Mouse (Mus musculus): ENCODE results near the gene Mtif3.

DNA sequence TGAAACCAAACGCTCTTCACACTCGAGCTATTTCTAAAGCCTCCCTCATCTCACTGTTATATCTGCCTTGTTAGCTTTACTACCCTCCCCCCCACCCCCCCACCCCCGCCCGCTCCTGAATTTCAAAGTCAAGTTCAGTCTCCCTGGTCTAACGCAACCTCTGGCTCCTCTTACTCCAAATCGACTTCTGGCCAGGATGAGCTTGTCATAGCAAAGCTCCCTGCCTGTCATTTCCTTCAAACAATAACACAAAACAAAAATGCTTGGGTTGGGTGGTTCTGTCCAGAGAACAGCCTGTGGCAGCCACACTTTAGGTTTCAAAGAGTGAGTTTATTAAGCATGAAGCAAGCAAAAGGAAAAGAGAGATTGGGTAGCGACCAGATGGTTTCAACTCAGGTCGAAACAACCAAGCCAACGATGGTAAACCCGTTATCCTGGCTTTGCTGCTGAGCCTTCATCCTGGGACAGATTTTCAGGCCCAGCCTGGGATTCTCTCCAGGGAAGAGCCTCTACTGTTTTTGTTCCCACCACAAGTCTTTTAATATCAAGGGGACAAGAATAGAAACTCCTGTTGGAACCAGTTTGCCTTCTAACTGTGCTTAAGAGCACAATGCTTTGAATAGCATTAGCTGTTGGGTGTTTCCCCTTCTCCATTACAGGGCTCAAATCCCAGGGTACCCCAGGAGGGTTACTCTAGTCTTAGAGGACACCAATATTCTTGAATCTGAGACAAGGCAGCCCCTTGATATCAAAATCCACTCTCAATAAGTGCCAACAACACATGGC lies 8.4 kb upstream of the Mtif3 start:
- TF ChIP-seq CTCF (IDR thresholded peaks at IDR 0.05; ENCODE audit: borderline replicate concordance, extremely low read depth, insufficient read depth, insufficient read length), result no peak
- no peak for TF ChIP-seq POLR2A (IDR thresholded peaks at IDR 0.05; ENCODE audit: borderline replicate concordance, extremely low read depth, insufficient read depth, insufficient read length, poor library complexity, severe bottlenecking)

Data from brain, embryonic 14.5 days (tissue).